Mouse (Mus musculus) spleen, adult 2 months (tissue): ENCODE data around the gene Gm17660.

Source experiments
- CTCF ChIP-seq: fragments of 200-500 bp; IDR thresholded peaks from 2 replicates; pipeline ENCODE4 v1.5.1; 2011; ENCODE audit warnings: mild to moderate bottlenecking, inconsistent platforms; ENCODE audit not compliant: insufficient read depth, insufficient read length, insufficient replicate concordance; ENCODE audit errors: extremely low read depth
- POLR2A ChIP-seq: fragments of 200-500 bp; IDR thresholded peaks from 2 replicates; pipeline ENCODE4 v1.6.1; 2011; ENCODE audit warnings: low read depth, low read length, inconsistent platforms

GRCm38 (mm10) chr5:104048139-104048538 lies 29.3 kb downstream of the Gm17660 start:
- TF ChIP-seq CTCF (no peak), POLR2A (no peak)
